In the genomic region with DNA sequence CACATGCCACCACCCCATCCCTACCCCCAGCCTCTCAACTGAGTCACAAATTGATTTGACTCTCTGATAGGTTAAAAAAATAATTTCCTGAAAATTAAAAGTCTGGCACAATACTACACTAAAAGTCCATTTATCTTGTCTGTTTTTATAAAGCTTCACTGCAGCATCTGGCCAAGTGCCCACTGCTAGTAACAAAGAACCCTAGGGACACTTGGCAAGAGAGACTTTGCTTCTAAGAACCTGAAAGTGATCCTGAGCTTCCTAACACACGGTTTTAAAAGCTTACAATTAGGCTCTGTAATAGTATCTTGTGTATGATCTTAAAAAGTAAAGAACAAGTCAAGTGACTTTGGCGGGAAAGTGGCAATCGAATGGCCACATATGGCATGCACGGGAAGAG, we compare ENCODE assay signal across 11 mouse cellular contexts.
A peak's percentile ranks its signal among the peaks of the same experiment; 100 is the strongest.
DNase-seq lines count a peak whose midpoint lies in the region; ATAC-seq lines count a peak whose summit lies in the region.
"Had no signal": no experiment of that assay in that cellular context is flagged by ENCODE, and none has a peak within 500 bp of the region (broad histone marks: within the 10 kb centered on the region; RNA-seq: fewer than 3 reads in every experiment).

No protein-coding gene starts in this region.

- ATAC-seq in intestine, embryonic 15.5 days: no peak
- ATAC-seq in intestine, embryonic 16.5 days: no peak
- 0 out of 2 replicates have a peak, but pooled peaks have one; percentile 22 for ATAC-seq in embryonic facial prominence, embryonic 12.5 days (ENCODE audit: insufficient number of reproducible peaks, insufficient read depth, low FRiP score, low TSS enrichment)
- ATAC-seq: forebrain, embryonic 16.5 days had no signal

- intact Hi-C loops in left cerebral cortex, postnatal 10 days (cut with DNase I): no loop called here

- 0 out of 2 replicates have a peak overlapping the region, but pooled peaks have one; percentile 28 for H3K4me2 ChIP-seq in intestine, embryonic 15.5 days (replicated peaks)
- H3K4me2 ChIP-seq in intestine, embryonic 16.5 days (ENCODE audit: low read depth, low read length): no peak overlapping the region; the same call in 1 of the 2 replicates
- peak overlapping the region; percentile 23 for H3K4me2 ChIP-seq in embryonic facial prominence, embryonic 12.5 days (replicated peaks)

- no peak overlapping the region for H3K9ac ChIP-seq in intestine, embryonic 15.5 days
- no peak overlapping the region for H3K9ac ChIP-seq in intestine, embryonic 16.5 days (ENCODE audit: low read depth, low read length)
- no peak overlapping the region for H3K9ac ChIP-seq in embryonic facial prominence, embryonic 12.5 days
- H3K9ac ChIP-seq: liver, embryonic 14.5 days had no signal

- H3K27ac ChIP-seq in intestine, embryonic 15.5 days: no peak overlapping the region
- no peak overlapping the region for H3K27ac ChIP-seq in intestine, embryonic 16.5 days (ENCODE audit: low read length)
- peak overlapping the region; percentile 52; the same call in 1 of the 2 replicates for H3K27ac ChIP-seq in embryonic facial prominence, embryonic 12.5 days
- H3K27ac ChIP-seq: liver, embryonic 14.5 days had no signal

- H3K9me3 ChIP-seq in intestine, embryonic 15.5 days: no peaks in the 10 kb centered on the region
- no peaks in the 10 kb centered on the region for H3K9me3 ChIP-seq in intestine, embryonic 16.5 days (ENCODE audit: control insufficient read depth, low read length)
- H3K9me3 ChIP-seq in embryonic facial prominence, embryonic 12.5 days: no peaks in the 10 kb centered on the region

- no peaks in the 10 kb centered on the region for H3K27me3 ChIP-seq in intestine, embryonic 15.5 days (replicated peaks)
- no peaks in the 10 kb centered on the region for H3K27me3 ChIP-seq in intestine, embryonic 16.5 days (replicated peaks; ENCODE audit: control insufficient read depth, insufficient read depth, low read length)
- no peaks in the 10 kb centered on the region for H3K27me3 ChIP-seq in embryonic facial prominence, embryonic 12.5 days

- WGBS in intestine, embryonic 15.5 days: 18% methylated on average over 4 of the region's 4 CpGs
- WGBS in intestine, embryonic 16.5 days: 27% methylated on average over 4 of the region's 4 CpGs
- 18% methylated on average over 4 of the region's 4 CpGs for WGBS in embryonic facial prominence, embryonic 12.5 days

- no peak overlapping the region for H3K4me3 ChIP-seq in intestine, embryonic 15.5 days (replicated peaks)
- H3K4me3 ChIP-seq in intestine, embryonic 16.5 days (ENCODE audit: low read length): no peak overlapping the region
- H3K4me3 ChIP-seq in embryonic facial prominence, embryonic 12.5 days: no peak overlapping the region

- H3K4me1 ChIP-seq in intestine, embryonic 15.5 days (replicated peaks): peaks cover 9% of the 10 kb centered on the region
- H3K4me1 ChIP-seq in intestine, embryonic 16.5 days (ENCODE audit: control insufficient read depth, insufficient read depth, low read length): peaks cover 4% of the 10 kb centered on the region; the same call in 1 of the 2 replicates
- H3K4me1 ChIP-seq in embryonic facial prominence, embryonic 12.5 days: peaks cover 29% of the 10 kb centered on the region

- H3K36me3 ChIP-seq in intestine, embryonic 15.5 days: no peaks in the 10 kb centered on the region
- no peaks in the 10 kb centered on the region for H3K36me3 ChIP-seq in intestine, embryonic 16.5 days (ENCODE audit: control insufficient read depth, insufficient read depth, low read length)
- H3K36me3 ChIP-seq in embryonic facial prominence, embryonic 12.5 days: no peaks in the 10 kb centered on the region

- peak; percentile 14 to 28 for DNase-seq in cerebellum, postnatal 10 days
- no peak for DNase-seq in cerebellum, adult 18-20 months
- DNase-seq in kidney, postnatal 4 days: peak; percentile 36 to 55
- no peak for DNase-seq in right cerebral cortex, adult 18-20 months
- DNase-seq in left cerebral cortex, postnatal 10 days (ENCODE audit: extremely low spot score in 1 of 2, low spot score in 2 of 2): no peak
- DNase-seq: layer of hippocampus, postnatal 36 days had no signal

Comparison
In these comparisons a context has a peak if more than half of its experiments do, and no peak if none do; other contexts are left out.
1. DNase-seq: peak in cerebellum, postnatal 10 days (2 of 2) and kidney, postnatal 4 days (2 of 2); none in cerebellum, adult 18-20 months (0 of 2), right cerebral cortex, adult 18-20 months (single experiment) and left cerebral cortex, postnatal 10 days (0 of 2).